Mouse (Mus musculus) forebrain, embryonic 14.5 days (tissue): Measurements from ENCODE around the gene Grb10. TPM values are rescaled to one million over a fixed set of nuclear protein-coding genes. Genes with fewer than 3 reads are reported as not detected.

Experiments
- ATAC-seq: fragments of 200-750 bp; cut with Nextera tagmentation; 2 replicates; pipeline ENCODE4 v1.8.0; 2017; ENCODE audit warnings: mild to moderate bottlenecking, moderate library complexity
- DNase-seq: peaks from one replicate; pipeline ENCODE4 v3.0.0-alpha.2; 2015; ENCODE audit warnings: low spot score
- H3K27ac ChIP-seq: fragments of 300-500 bp; sonication (generic); 2 replicates; pipeline ENCODE4 v1.5.1; 2014; ENCODE audit warnings: low read depth, mild to moderate bottlenecking, control low read depth, low read length, moderate library complexity
- H3K27me3 ChIP-seq: fragments of 300-500 bp; sonication (generic); replicated peaks from 2 replicates; pipeline ENCODE4 v1.6.1; 2014; ENCODE audit warnings: low read length, control low read depth, mixed read lengths; ENCODE audit not compliant: control insufficient read depth, insufficient read depth
- H3K36me3 ChIP-seq: fragments of 300-500 bp; sonication (generic); 2 replicates; pipeline ENCODE4 v1.6.1; 2014; ENCODE audit warnings: low read length, control low read depth; ENCODE audit not compliant: control insufficient read depth, insufficient read depth
- H3K4me1 ChIP-seq: fragments of 300-500 bp; sonication (generic); 2 replicates; pipeline ENCODE4 v1.6.1; 2014; ENCODE audit warnings: antibody characterized with exemption, low read length, control low read depth; ENCODE audit not compliant: control insufficient read depth, insufficient read depth
- H3K4me2 ChIP-seq: fragments of 300-500 bp; sonication (generic); 2 replicates; pipeline ENCODE4 v1.6.1; 2014; ENCODE audit warnings: mild to moderate bottlenecking, control low read depth, low read length
- H3K4me3 ChIP-seq: fragments of 300-500 bp; sonication (generic); 2 replicates; pipeline ENCODE4 v1.5.1; 2014; ENCODE audit warnings: low read depth, low read length, control low read depth
- H3K9ac ChIP-seq: fragments of 300-500 bp; sonication (generic); 2 replicates; pipeline ENCODE4 v1.6.1; 2014; ENCODE audit warnings: mild to moderate bottlenecking, low read length, control low read depth, moderate library complexity
- H3K9me3 ChIP-seq: fragments of 300-500 bp; sonication (generic); replicated peaks from 2 replicates; pipeline ENCODE4 v1.6.1; 2016; ENCODE audit warnings: low read length, control low read depth, mixed read lengths; ENCODE audit not compliant: control insufficient read depth
- WGBS: fragments of 180-500 bp; shearing (Covaris S2); extraction: QIAGEN DNeasy Blood & Tissue Kit; methylation state at CpG from one replicate; pipeline ENCODE4 v1.1.7; 2014; 5-methylcytosine and 5-hydroxymethylcytosine counted together
- polyA plus RNA-seq: library from polyadenylated mRNA; unstranded; fragments of >200 nt; fragmentation: Nextera tagmentation; extraction: Ambion mirVana; gene quantifications from 2 replicates; pipeline ENCODE4 v1.2.1, GENCODE M21; 2014

Gene Grb10
- polyA plus RNA-seq, 1 experiment from 2014 or later = 66.2 TPM

- WGBS = 45% methylated on average over 6 of the region's 6 CpGs
- no peak for ATAC-seq
- no peak overlapping the region for H3K27ac ChIP-seq
Observed at GRCm38 (mm10) chr11:11942320-11943217, 95.9 kb downstream of the Grb10 start.

GRCm38 (mm10) chr11:11940833-11941681 lies 97.4 kb downstream of the Grb10 start:
- H3K36me3 ChIP-seq = peaks cover 55% of the 10 kb centered on the region
- DNase-seq (peak; percentile 11), ATAC-seq (peak; percentile 60; the same call in 1 of the 2 replicates)
- no peaks in the 10 kb centered on the region for H3K27me3 ChIP-seq
- H3K9ac ChIP-seq = no peak overlapping the region
- H3K4me1 ChIP-seq = peaks cover 5% of the 10 kb centered on the region; the same call in 1 of the 2 replicates
- no peak overlapping the region for H3K27ac ChIP-seq
- no peak overlapping the region for H3K4me3 ChIP-seq
- H3K9me3 ChIP-seq = no peaks in the 10 kb centered on the region
- no peak overlapping the region for H3K4me2 ChIP-seq
- 9% methylated on average over 5 of the region's 5 CpGs for WGBS

More at GRCm38 (mm10) chr11:11942320-11943217, 95.9 kb downstream of the Grb10 start:
- Histone ChIP-seq H3K9me3 (no peaks in the 10 kb centered on the region), H3K36me3 (peaks cover 43% of the 10 kb centered on the region), H3K4me2 (no peak overlapping the region), H3K4me1 (peaks cover 5% of the 10 kb centered on the region; the same call in 1 of the 2 replicates), H3K27me3 (no peaks in the 10 kb centered on the region), H3K4me3 (no peak overlapping the region), H3K9ac (no peak overlapping the region)
- no peak for DNase-seq

GRCm38 (mm10) chr11:11939611-11940010 lies 98.9 kb downstream of the Grb10 start:
- no peak for ATAC-seq
- 77% methylated on average over 3 of the region's 3 CpGs for WGBS

GRCm38 (mm10) chr11:11938591-11938990 lies 99.9 kb downstream of the Grb10 start:
- H3K4me1 ChIP-seq = peaks cover 5% of the 10 kb centered on the region; the same call in 1 of the 2 replicates
- H3K27ac ChIP-seq = no peak overlapping the region
- no peak for DNase-seq
- H3K9me3 ChIP-seq = no peaks in the 10 kb centered on the region
- 97% methylated on average over 1 of the region's 1 CpGs for WGBS
- no peak overlapping the region for H3K4me3 ChIP-seq
- H3K27me3 ChIP-seq = no peaks in the 10 kb centered on the region
- no peak overlapping the region for H3K9ac ChIP-seq
- ATAC-seq = no peak
- H3K36me3 ChIP-seq = peaks cover 57% of the 10 kb centered on the region
- H3K4me2 ChIP-seq = no peak overlapping the region

More at GRCm38 (mm10) chr11:11939611-11940010, 98.9 kb downstream of the Grb10 start:
- Histone ChIP-seq H3K36me3 (peaks cover 58% of the 10 kb centered on the region), H3K9me3 (no peaks in the 10 kb centered on the region), H3K27me3 (no peaks in the 10 kb centered on the region), H3K27ac (no peak overlapping the region), H3K4me3 (no peak overlapping the region), H3K4me1 (peaks cover 5% of the 10 kb centered on the region; the same call in 1 of the 2 replicates), H3K9ac (no peak overlapping the region), H3K4me2 (no peak overlapping the region)
- DNase-seq = no peak

GRCm38 (mm10) chr11:11937340-11938030 lies 101.0 kb downstream of the Grb10 start:
- H3K36me3 ChIP-seq = peaks cover 58% of the 10 kb centered on the region
- WGBS = 93% methylated on average over 10 of the region's 10 CpGs
- DNase-seq = no peak
- H3K4me1 ChIP-seq = peaks cover 5% of the 10 kb centered on the region; the same call in 1 of the 2 replicates
- H3K27me3 ChIP-seq = no peaks in the 10 kb centered on the region
- no peak overlapping the region for H3K4me3 ChIP-seq
- H3K4me2 ChIP-seq = no peak overlapping the region
- no peaks in the 10 kb centered on the region for H3K9me3 ChIP-seq
- no peak overlapping the region for H3K27ac ChIP-seq
- no peak for ATAC-seq
- no peak overlapping the region for H3K9ac ChIP-seq

GRCm38 (mm10) chr11:11934808-11935207 lies 103.7 kb downstream of the Grb10 start:
- H3K27me3 ChIP-seq = no peaks in the 10 kb centered on the region
- 88% methylated on average over 8 of the region's 8 CpGs for WGBS
- no peak overlapping the region for H3K27ac ChIP-seq
- peaks cover 69% of the 10 kb centered on the region for H3K36me3 ChIP-seq
- H3K9ac ChIP-seq = no peak overlapping the region
- no peak overlapping the region for H3K4me2 ChIP-seq
- no peak for ATAC-seq
- no peak for DNase-seq
- no peak overlapping the region for H3K4me3 ChIP-seq
- H3K9me3 ChIP-seq = no peaks in the 10 kb centered on the region
- H3K4me1 ChIP-seq = no peaks in the 10 kb centered on the region

- WGBS = 70% methylated on average over 11 of the region's 11 CpGs
- ATAC-seq = 0 out of 2 replicates have a peak, but pooled peaks have one; percentile 18
- H3K4me1 ChIP-seq = no peaks in the 10 kb centered on the region
- no peak for DNase-seq
- H3K9ac ChIP-seq = no peak overlapping the region
- H3K9me3 ChIP-seq = no peaks in the 10 kb centered on the region
- H3K36me3 ChIP-seq = peaks cover 59% of the 10 kb centered on the region
- no peak overlapping the region for H3K4me3 ChIP-seq
- no peak overlapping the region for H3K4me2 ChIP-seq
- no peaks in the 10 kb centered on the region for H3K27me3 ChIP-seq
- H3K27ac ChIP-seq = no peak overlapping the region
Observed at GRCm38 (mm10) chr11:11932102-11932789, 106.2 kb downstream of the Grb10 start.

GRCm38 (mm10) chr11:11931688-11932087 lies 106.8 kb downstream of the Grb10 start:
- ATAC-seq = no peak

More at GRCm38 (mm10) chr11:11931688-11932087, 106.8 kb downstream of the Grb10 start:
- peaks cover 55% of the 10 kb centered on the region for H3K36me3 ChIP-seq
- WGBS = 84% methylated on average over 5 of the region's 5 CpGs
- H3K4me3 ChIP-seq = no peak overlapping the region
- no peak for DNase-seq
- no peaks in the 10 kb centered on the region for H3K9me3 ChIP-seq
- H3K4me1 ChIP-seq = no peaks in the 10 kb centered on the region
- no peak overlapping the region for H3K4me2 ChIP-seq
- no peaks in the 10 kb centered on the region for H3K27me3 ChIP-seq
- no peak overlapping the region for H3K9ac ChIP-seq
- no peak overlapping the region for H3K27ac ChIP-seq
